In genomic region chr3:18707730-18708129, GRCm38 (mm10) we compare ENCODE assay signal across 27 mouse cellular contexts.
"Had no signal": no experiment of that assay in that cellular context is flagged by ENCODE, and none has a peak within 500 bp of the region (broad histone marks: within the 10 kb centered on the region; RNA-seq: fewer than 3 reads in every experiment).

No protein-coding gene starts in this region.

- H3K9me3 ChIP-seq: heart, embryonic 12.5 days; hindbrain, embryonic 10.5 days; hindbrain, embryonic 12.5 days; intestine, embryonic 15.5 days; limb, embryonic 10.5 days; limb, embryonic 12.5 days; liver, embryonic 13.5 days; liver, embryonic 15.5 days had no signal

- H3K4me3 ChIP-seq: heart, adult 2 months; heart, embryonic 12.5 days; hindbrain, embryonic 10.5 days; hindbrain, embryonic 12.5 days; intestine, embryonic 15.5 days; layer of hippocampus, adult 2 months; left cerebral cortex, adult 2 months; limb, embryonic 10.5 days; limb, embryonic 12.5 days; liver, embryonic 13.5 days; liver, embryonic 15.5 days had no signal

- H3K27ac ChIP-seq: heart, adult 2 months; hindbrain, embryonic 10.5 days; hindbrain, embryonic 12.5 days; hindbrain, embryonic 14.5 days; intestine, embryonic 15.5 days; layer of hippocampus, adult 2 months; left cerebral cortex, adult 2 months; limb, embryonic 10.5 days; limb, embryonic 12.5 days; liver, embryonic 13.5 days; liver, embryonic 15.5 days had no signal

- H3K36me3 ChIP-seq: heart, embryonic 12.5 days; hindbrain, embryonic 10.5 days; hindbrain, embryonic 12.5 days; intestine, embryonic 15.5 days; limb, embryonic 10.5 days; limb, embryonic 12.5 days; liver, embryonic 13.5 days; liver, embryonic 15.5 days had no signal

- H3K27me3 ChIP-seq: heart, embryonic 12.5 days; hindbrain, embryonic 12.5 days; intestine, embryonic 15.5 days; limb, embryonic 12.5 days; liver, embryonic 13.5 days; liver, embryonic 15.5 days had no signal

- H3K9ac ChIP-seq: heart, embryonic 12.5 days; hindbrain, embryonic 12.5 days; hindbrain, embryonic 14.5 days; intestine, embryonic 15.5 days; limb, embryonic 12.5 days; liver, embryonic 13.5 days; liver, embryonic 15.5 days; liver, postnatal 0 days had no signal

- ATAC-seq: hindbrain, embryonic 16.5 days; inflammation-experienced regulatory T-cells, adult 6 months; intestine, embryonic 15.5 days; intestine, postnatal 0 days; liver, postnatal 0 days had no signal

- H3K4me2 ChIP-seq: heart, embryonic 12.5 days; hindbrain, embryonic 12.5 days; hindbrain, embryonic 14.5 days; intestine, embryonic 15.5 days; limb, embryonic 12.5 days; liver, embryonic 11.5 days; liver, embryonic 13.5 days; liver, embryonic 15.5 days had no signal

- DNase-seq: gastrocnemius, postnatal 10 days; gastrocnemius, postnatal 25 days; heart, adult 2 months; heart, postnatal 10 days; heart, postnatal 4 days; kidney, adult 18-20 months; kidney, adult 8-10 months; kidney, postnatal 10 days; kidney, postnatal 25 days; kidney, postnatal 4 days; liver; liver, embryonic 13.5 days; liver, postnatal 0 days had no signal

- H3K4me1 ChIP-seq: heart, embryonic 12.5 days; hindbrain, embryonic 10.5 days; hindbrain, embryonic 12.5 days; intestine, embryonic 15.5 days; liver, embryonic 13.5 days; liver, embryonic 15.5 days had no signal
